Mouse (Mus musculus) kidney, embryonic 16.5 days (tissue): ENCODE measurements around the gene Adamts8. TPM values are rescaled to one million over a fixed set of nuclear protein-coding genes. Genes with fewer than 3 reads are reported as not detected.

Experiments used
- ATAC-seq: fragments of 200-750 bp; cut with Nextera tagmentation; 2 replicates; pipeline ENCODE4 v1.8.0; 2017; ENCODE audit warnings: moderate TSS enrichment; ENCODE audit not compliant: low FRiP score, low TSS enrichment
- H3K27ac ChIP-seq: fragments of 300-500 bp; sonication (generic); 2 replicates; pipeline ENCODE4 v1.5.1; 2014; ENCODE audit warnings: low read length
- H3K27me3 ChIP-seq: fragments of 300-500 bp; sonication (generic); 2 replicates; pipeline ENCODE4 v1.6.1; 2014; ENCODE audit warnings: low read length, control low read depth, mixed read lengths; ENCODE audit not compliant: insufficient read depth
- H3K36me3 ChIP-seq: fragments of 300-500 bp; sonication (generic); 2 replicates; pipeline ENCODE4 v1.6.1; 2014; ENCODE audit warnings: low read length, control low read depth, mixed read lengths; ENCODE audit not compliant: insufficient read depth
- H3K4me1 ChIP-seq: fragments of 300-500 bp; sonication (generic); 2 replicates; pipeline ENCODE4 v1.6.1; 2014; ENCODE audit warnings: low read length, control low read depth, mixed read lengths; ENCODE audit not compliant: insufficient read depth
- H3K4me2 ChIP-seq: fragments of 300-500 bp; sonication (generic); replicated peaks from 2 replicates; pipeline ENCODE4 v1.6.1; 2014; ENCODE audit warnings: low read depth, low read length
- H3K4me3 ChIP-seq: fragments of 300-500 bp; sonication (generic); 2 replicates; pipeline ENCODE4 v1.5.1; 2014; ENCODE audit warnings: mild to moderate bottlenecking, low read length
- H3K9ac ChIP-seq: fragments of 300-500 bp; sonication (generic); replicated peaks from 2 replicates; pipeline ENCODE4 v1.6.1; 2014; ENCODE audit warnings: low read length
- H3K9me3 ChIP-seq: fragments of 300-500 bp; sonication (generic); 2 replicates; pipeline ENCODE4 v1.6.1; 2016; ENCODE audit warnings: low read length, control low read depth
- WGBS: fragments of 180-500 bp; shearing (Covaris S2); extraction: QIAGEN DNeasy Blood & Tissue Kit; methylation state at CpG from one replicate; pipeline ENCODE4 v1.1.7; 2014; 5-methylcytosine and 5-hydroxymethylcytosine counted together
- polyA plus RNA-seq: library from polyadenylated mRNA; unstranded; fragments of >200 nt; fragmentation: Nextera tagmentation; extraction: Ambion mirVana; gene quantifications from 2 replicates; pipeline ENCODE4 v1.2.1, GENCODE M21; 2015

The Adamts8 gene
- polyA plus RNA-seq, 1 experiment from 2014 or later, result 0.76 TPM

DNA sequence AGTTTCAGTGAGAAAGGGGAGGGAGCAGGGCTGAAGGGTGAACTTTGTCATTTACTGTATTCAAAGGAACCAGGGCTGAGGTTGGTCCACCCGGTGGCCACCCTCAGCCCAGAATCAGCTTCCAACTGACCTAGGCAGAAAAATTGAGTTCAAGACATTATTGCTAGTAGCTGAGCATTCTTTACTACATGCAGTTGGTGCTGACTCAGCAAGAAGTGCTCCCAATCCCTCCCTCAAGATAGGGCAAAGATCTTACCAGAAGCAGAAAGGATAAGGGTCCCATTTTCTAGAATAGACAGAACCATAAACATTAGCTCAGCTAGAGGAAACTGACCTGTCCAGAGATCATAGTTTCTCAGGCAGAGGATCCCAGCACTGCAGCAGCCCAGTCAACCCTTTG is 1.9 kb downstream of the Adamts8 start:
- H3K9me3 ChIP-seq, result no peaks in the 10 kb centered on the region
- ATAC-seq, result no peak
- H3K9ac ChIP-seq, result no peak overlapping the region
- H3K4me2 ChIP-seq, result no peak overlapping the region
- no peak overlapping the region for H3K27ac ChIP-seq
- peaks cover 12% of the 10 kb centered on the region for H3K4me1 ChIP-seq
- no peak overlapping the region for H3K4me3 ChIP-seq
- peaks cover 52% of the 10 kb centered on the region for H3K27me3 ChIP-seq
- no peaks in the 10 kb centered on the region for H3K36me3 ChIP-seq
- WGBS, result 24% methylated on average over 1 of the region's 1 CpGs

DNA sequence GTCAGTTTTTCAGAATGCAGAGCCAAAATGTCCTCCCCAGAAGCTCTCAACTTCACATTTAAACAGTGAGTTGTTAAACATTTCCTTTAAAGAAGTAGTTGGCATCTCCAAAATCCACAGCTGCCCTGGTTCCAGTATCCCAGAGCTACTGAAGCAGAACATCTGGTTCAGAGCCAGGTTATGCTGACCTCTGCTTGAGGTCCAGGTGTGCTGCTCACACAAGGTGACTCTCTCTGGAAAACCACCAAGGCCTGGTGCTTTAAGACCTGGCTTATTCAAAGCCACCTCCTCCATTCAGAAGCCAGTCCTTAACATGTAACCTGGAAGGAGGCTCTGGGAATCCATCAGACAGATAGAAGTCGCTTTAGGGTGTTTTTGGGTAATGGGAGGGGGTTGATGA is 2.9 kb downstream of the Adamts8 start:
- Histone ChIP-seq H3K4me2 (no peak overlapping the region), H3K9ac (no peak overlapping the region), H3K36me3 (no peaks in the 10 kb centered on the region), H3K27me3 (peaks cover 52% of the 10 kb centered on the region), H3K4me1 (peaks cover 12% of the 10 kb centered on the region), H3K9me3 (no peaks in the 10 kb centered on the region), H3K4me3 (no peak overlapping the region), H3K27ac (no peak overlapping the region)
- no peak for ATAC-seq
- 69% methylated on average over 1 of the region's 1 CpGs for WGBS

GRCm38 (mm10) chr9:30949422-30949821 is 7.1 kb downstream of the Adamts8 start:
- 72% methylated on average over 3 of the region's 3 CpGs for WGBS
- Histone ChIP-seq H3K9me3 (no peaks in the 10 kb centered on the region), H3K36me3 (no peaks in the 10 kb centered on the region), H3K4me3 (no peak overlapping the region), H3K4me2 (no peak overlapping the region), H3K27me3 (peaks cover 12% of the 10 kb centered on the region), H3K9ac (no peak overlapping the region), H3K27ac (no peak overlapping the region), H3K4me1 (no peaks in the 10 kb centered on the region; the same call in 1 of the 2 replicates)
- ATAC-seq, result no peak

DNA sequence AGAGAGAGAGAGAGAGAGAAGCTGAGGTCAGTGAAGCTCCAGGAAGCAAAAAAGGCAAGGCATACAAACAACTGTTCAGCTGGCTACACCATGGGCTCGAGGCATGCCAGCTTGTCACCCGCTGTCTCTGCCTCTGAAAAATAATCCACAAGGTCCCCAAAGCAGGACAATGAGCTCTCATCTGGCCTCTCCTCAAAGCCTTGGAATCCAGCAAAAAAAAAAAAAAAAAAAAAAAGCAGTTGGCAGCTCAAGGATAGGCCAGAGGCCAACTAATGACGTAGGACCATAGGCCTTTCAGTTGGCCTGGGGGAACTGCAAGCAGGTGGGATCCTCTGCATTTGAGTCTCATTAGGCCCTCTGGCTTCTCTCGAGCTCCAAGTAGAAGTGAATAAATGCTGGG is 7.6 kb downstream of the Adamts8 start:
- Histone ChIP-seq H3K4me3 (no peak overlapping the region), H3K4me1 (no peaks in the 10 kb centered on the region; the same call in 1 of the 2 replicates), H3K4me2 (no peak overlapping the region), H3K36me3 (no peaks in the 10 kb centered on the region), H3K9me3 (no peaks in the 10 kb centered on the region), H3K27me3 (peaks cover 7% of the 10 kb centered on the region), H3K27ac (no peak overlapping the region), H3K9ac (no peak overlapping the region)
- WGBS, result 81% methylated on average over 4 of the region's 4 CpGs
- ATAC-seq, result no peak

- WGBS, result 66% methylated on average over 4 of the region's 4 CpGs
- Histone ChIP-seq H3K36me3 (no peaks in the 10 kb centered on the region), H3K9me3 (no peaks in the 10 kb centered on the region), H3K27ac (no peak overlapping the region), H3K4me1 (no peaks in the 10 kb centered on the region; the same call in 1 of the 2 replicates), H3K27me3 (peaks cover under 1% of the 10 kb centered on the region; the same call in 1 of the 2 replicates), H3K9ac (no peak overlapping the region), H3K4me3 (no peak overlapping the region), H3K4me2 (no peak overlapping the region)
- no peak for ATAC-seq
These were observed 8.2 kb downstream of the Adamts8 start for GRCm38 (mm10) chr9:30950592-30950991.

GRCm38 (mm10) chr9:30951461-30951860 is 9.1 kb downstream of the Adamts8 start:
- no peaks in the 10 kb centered on the region for H3K36me3 ChIP-seq
- H3K9ac ChIP-seq, result no peak overlapping the region
- H3K4me2 ChIP-seq, result no peak overlapping the region
- WGBS, result 77% methylated on average over 5 of the region's 5 CpGs
- no peak overlapping the region for H3K27ac ChIP-seq
- no peaks in the 10 kb centered on the region for H3K27me3 ChIP-seq
- no peak for ATAC-seq
- no peaks in the 10 kb centered on the region for H3K9me3 ChIP-seq
- no peaks in the 10 kb centered on the region; the same call in 1 of the 2 replicates for H3K4me1 ChIP-seq
- no peak overlapping the region for H3K4me3 ChIP-seq

GRCm38 (mm10) chr9:30953287-30953686 is 10.9 kb downstream of the Adamts8 start:
- WGBS, result 57% methylated on average over 8 of the region's 8 CpGs
- no peaks in the 10 kb centered on the region for H3K36me3 ChIP-seq
- H3K27me3 ChIP-seq, result no peaks in the 10 kb centered on the region
- H3K4me2 ChIP-seq, result no peak overlapping the region
- no peak overlapping the region for H3K27ac ChIP-seq
- H3K4me3 ChIP-seq, result no peak overlapping the region
- H3K4me1 ChIP-seq, result no peaks in the 10 kb centered on the region; the same call in 1 of the 2 replicates
- no peak for ATAC-seq
- H3K9ac ChIP-seq, result no peak overlapping the region
- no peaks in the 10 kb centered on the region for H3K9me3 ChIP-seq

DNA sequence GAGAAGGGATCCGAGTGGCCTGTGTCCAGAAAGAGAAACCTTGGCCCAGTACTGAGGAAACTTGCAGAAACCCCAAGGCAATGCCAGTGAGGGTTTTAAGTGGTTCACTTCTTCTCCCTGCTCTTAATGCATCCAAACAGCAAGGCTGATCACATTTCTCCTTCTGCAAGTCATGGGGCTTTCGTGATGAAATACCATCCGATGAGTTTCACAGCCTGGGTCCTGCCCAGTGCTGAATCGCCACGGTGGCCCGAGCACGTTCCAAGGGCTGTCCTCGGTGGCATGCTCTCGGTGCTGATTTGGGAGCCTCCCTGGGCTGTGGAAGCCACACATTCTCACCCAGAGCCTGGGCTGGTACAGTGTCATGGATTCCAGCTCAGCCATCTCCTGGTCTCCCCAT is 12.9 kb downstream of the Adamts8 start:
- H3K27ac ChIP-seq, result no peak overlapping the region

DNA sequence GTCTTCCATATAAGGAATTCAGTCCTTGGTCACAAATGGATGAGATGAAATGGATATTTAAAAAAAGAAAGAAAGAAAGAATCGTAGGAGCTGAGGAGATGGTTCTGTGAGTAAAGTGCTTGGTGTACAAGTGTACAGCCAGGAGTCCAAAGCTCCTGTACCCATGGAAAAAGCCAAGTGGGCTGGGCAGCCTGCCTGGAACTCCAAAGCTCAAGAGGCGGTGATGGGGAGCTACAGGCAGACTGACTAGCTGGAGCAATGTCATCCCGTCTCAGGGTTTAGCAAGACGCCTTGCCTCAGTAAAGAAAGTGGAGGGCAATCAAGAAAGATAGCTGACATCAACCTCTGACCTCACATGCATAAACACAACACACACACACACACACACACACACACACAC is 21.4 kb downstream of the Adamts8 start:
- H3K27ac ChIP-seq, result no peak overlapping the region
- H3K4me3 ChIP-seq, result no peak overlapping the region
- no peak for ATAC-seq
- no peaks in the 10 kb centered on the region for H3K36me3 ChIP-seq
- H3K4me1 ChIP-seq, result no peaks in the 10 kb centered on the region
- H3K9ac ChIP-seq, result no peak overlapping the region
- no peaks in the 10 kb centered on the region for H3K9me3 ChIP-seq
- WGBS, result 90% methylated on average over 4 of the region's 4 CpGs
- H3K4me2 ChIP-seq, result no peak overlapping the region
- H3K27me3 ChIP-seq, result no peaks in the 10 kb centered on the region

More for the DNA sequence above, 12.9 kb downstream of the Adamts8 start:
- Histone ChIP-seq H3K36me3 (no peaks in the 10 kb centered on the region), H3K9me3 (no peaks in the 10 kb centered on the region), H3K4me3 (no peak overlapping the region), H3K4me2 (no peak overlapping the region), H3K27me3 (no peaks in the 10 kb centered on the region), H3K9ac (no peak overlapping the region), H3K4me1 (no peaks in the 10 kb centered on the region; the same call in 1 of the 2 replicates)
- no peak for ATAC-seq
- 85% methylated on average over 9 of the region's 9 CpGs for WGBS

GRCm38 (mm10) chr9:30964685-30965084 is 22.3 kb downstream of the Adamts8 start:
- Histone ChIP-seq H3K36me3 (no peaks in the 10 kb centered on the region), H3K9ac (no peak overlapping the region), H3K4me3 (no peak overlapping the region), H3K4me1 (no peaks in the 10 kb centered on the region), H3K27me3 (no peaks in the 10 kb centered on the region), H3K4me2 (no peak overlapping the region), H3K27ac (no peak overlapping the region), H3K9me3 (no peaks in the 10 kb centered on the region)
- 85% methylated on average over 10 of the region's 10 CpGs for WGBS
- ATAC-seq, result no peak
